Mouse (Mus musculus) cortical plate, adult 2 months (tissue): ENCODE measurements around the gene Tmprss2.

Source experiments
- CTCF ChIP-seq: fragments of 200-500 bp; IDR thresholded peaks from 2 replicates; pipeline ENCODE4 v1.5.1; 2011; ENCODE audit warnings: mild to moderate bottlenecking, control low read depth, low read length; ENCODE audit not compliant: insufficient read depth; ENCODE audit errors: extremely low read depth
- POLR2A ChIP-seq: fragments of 200-500 bp; IDR thresholded peaks from 2 replicates; pipeline ENCODE4 v1.6.1; 2011; ENCODE audit warnings: mild to moderate bottlenecking, low read length, control low read depth; ENCODE audit not compliant: insufficient read depth; ENCODE audit errors: extremely low read depth

- TF ChIP-seq POLR2A: no peak
- TF ChIP-seq CTCF: no peak
These were observed 74.1 kb downstream of the Tmprss2 start for GRCm38 (mm10) chr16:97536859-97537258.
